Mouse (Mus musculus) G1E (cell line): ENCODE data around the gene Srsf9.

Source experiments
- CTCF ChIP-seq: IDR thresholded peaks from 2 replicates; pipeline ENCODE4 v1.5.1; 2012; ENCODE audit warnings: low read depth, low read length, inconsistent platforms, mixed read lengths
- GATA1 ChIP-seq: IDR thresholded peaks from 2 replicates; pipeline ENCODE4 v1.6.1; 2012; ENCODE audit warnings: borderline replicate concordance, low read length, inconsistent platforms, mixed read lengths
- GATA2 ChIP-seq: IDR thresholded peaks from 2 replicates; pipeline ENCODE4 v1.6.1; 2012; ENCODE audit warnings: low read depth, low read length, inconsistent platforms, borderline replicate concordance
- TAL1 ChIP-seq: conservative IDR thresholded peaks from 2 replicates; pipeline ENCODE4 v1.6.1; 2012; ENCODE audit warnings: low read depth, low read length, inconsistent platforms, mixed read lengths

DNA sequence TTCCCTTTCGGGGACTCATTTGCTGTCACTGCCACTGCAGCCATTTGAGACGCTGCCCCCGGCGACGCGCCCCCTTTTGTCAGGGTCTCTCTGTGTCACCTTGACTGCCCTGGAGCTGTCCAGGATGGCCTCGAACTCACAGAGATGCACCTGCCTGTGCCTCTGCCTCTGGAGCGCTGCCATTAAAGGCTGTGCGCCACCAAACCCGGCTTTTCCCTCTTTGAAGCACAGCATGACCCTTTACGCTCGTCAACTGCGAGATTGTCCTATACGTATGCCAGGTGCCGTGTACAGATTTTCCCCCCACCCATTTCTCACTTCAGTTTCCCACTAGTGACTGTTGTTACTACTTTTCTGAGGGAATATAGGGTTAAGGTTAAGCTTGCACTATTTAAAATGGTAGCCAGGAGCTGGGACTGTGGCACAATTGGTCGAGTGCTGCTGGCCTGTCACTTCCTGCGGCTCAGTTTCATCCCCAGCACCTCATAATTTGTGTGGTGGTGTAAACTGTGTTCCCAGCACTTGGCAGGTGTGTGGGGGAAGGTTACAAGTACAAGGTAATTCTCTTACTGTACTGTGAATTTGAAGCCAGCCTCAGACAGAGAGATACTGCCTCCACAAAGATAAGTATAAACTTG is 46.8 kb upstream of the Srsf9 start:
- TF ChIP-seq TAL1 (no peak), CTCF (no peak), GATA1 (no peak), GATA2 (no peak)
